Mouse (Mus musculus) intestine, embryonic 15.5 days (tissue): Measurements from ENCODE around the gene Casp2. TPM values are rescaled to one million over a fixed set of nuclear protein-coding genes. Genes with fewer than 3 reads are reported as not detected.

Experiments
- ATAC-seq: fragments of 200-750 bp; cut with Nextera tagmentation; 2 replicates; pipeline ENCODE4 v1.8.0; 2017; ENCODE audit warnings: moderate TSS enrichment, moderate library complexity
- H3K27ac ChIP-seq: fragments of 300-500 bp; sonication (generic); 2 replicates; pipeline ENCODE4 v1.5.1; 2015; ENCODE audit warnings: mild to moderate bottlenecking, inconsistent platforms
- H3K27me3 ChIP-seq: fragments of 300-500 bp; sonication (generic); replicated peaks from 2 replicates; pipeline ENCODE4 v1.6.1; 2015; ENCODE audit warnings: inconsistent platforms
- H3K36me3 ChIP-seq: fragments of 300-500 bp; sonication (generic); 2 replicates; pipeline ENCODE4 v1.6.1; 2015; ENCODE audit warnings: inconsistent platforms
- H3K4me1 ChIP-seq: fragments of 300-500 bp; sonication (generic); replicated peaks from 2 replicates; pipeline ENCODE4 v1.6.1; 2015; ENCODE audit warnings: inconsistent platforms
- H3K4me2 ChIP-seq: fragments of 300-500 bp; sonication (generic); replicated peaks from 2 replicates; pipeline ENCODE4 v1.6.1; 2015; ENCODE audit warnings: mild to moderate bottlenecking, inconsistent platforms
- H3K4me3 ChIP-seq: fragments of 300-500 bp; sonication (generic); replicated peaks from 2 replicates; pipeline ENCODE4 v1.5.1; 2015; ENCODE audit warnings: inconsistent platforms
- H3K9ac ChIP-seq: fragments of 300-500 bp; sonication (generic); 2 replicates; pipeline ENCODE4 v1.6.1; 2015; ENCODE audit warnings: inconsistent platforms
- H3K9me3 ChIP-seq: fragments of 300-500 bp; sonication (generic); 2 replicates; pipeline ENCODE4 v1.6.1; 2016; ENCODE audit warnings: inconsistent platforms
- WGBS: fragments of 180-500 bp; shearing (Covaris S2); methylation state at CpG from one replicate; pipeline ENCODE4 v1.1.7; 2015; 5-methylcytosine and 5-hydroxymethylcytosine counted together
- polyA plus RNA-seq: library from polyadenylated mRNA; unstranded; fragments of >200 nt; fragmentation: Nextera tagmentation; extraction: Ambion mirVana; gene quantifications from 2 replicates; pipeline ENCODE4 v1.2.1, GENCODE M21; 2015

Gene Casp2
- polyA plus RNA-seq, 1 experiment from 2014 or later = 44.9 TPM

- peak; percentile 91 for ATAC-seq
- H3K9ac ChIP-seq = no peak overlapping the region
- H3K4me2 ChIP-seq = no peak overlapping the region
- H3K36me3 ChIP-seq = no peaks in the 10 kb centered on the region; the same call in 1 of the 2 replicates
- H3K27ac ChIP-seq = no peak overlapping the region
- no peaks in the 10 kb centered on the region for H3K9me3 ChIP-seq
- no peaks in the 10 kb centered on the region for H3K4me1 ChIP-seq
- H3K27me3 ChIP-seq = no peaks in the 10 kb centered on the region
- no peak overlapping the region for H3K4me3 ChIP-seq
Observed at GRCm38 (mm10) chr6:42287562-42287961, 22.8 kb downstream of the Casp2 start.

GRCm38 (mm10) chr6:42293327-42293726, 28.5 kb downstream of the Casp2 start:
- H3K4me1 ChIP-seq = no peaks in the 10 kb centered on the region
- 92% methylated on average over 6 of the region's 6 CpGs for WGBS
- no peak overlapping the region for H3K9ac ChIP-seq
- H3K36me3 ChIP-seq = no peaks in the 10 kb centered on the region
- H3K27ac ChIP-seq = no peak overlapping the region
- no peak overlapping the region for H3K4me3 ChIP-seq
- H3K9me3 ChIP-seq = no peaks in the 10 kb centered on the region
- no peaks in the 10 kb centered on the region for H3K27me3 ChIP-seq
- H3K4me2 ChIP-seq = no peak overlapping the region
- ATAC-seq = no peak

- Histone ChIP-seq H3K9ac (no peak overlapping the region), H3K36me3 (no peaks in the 10 kb centered on the region), H3K27ac (no peak overlapping the region), H3K4me2 (no peak overlapping the region), H3K4me3 (no peak overlapping the region), H3K27me3 (no peaks in the 10 kb centered on the region), H3K9me3 (no peaks in the 10 kb centered on the region), H3K4me1 (no peaks in the 10 kb centered on the region)
- ATAC-seq = peak; percentile 90
- 64% methylated on average over 3 of the region's 3 CpGs for WGBS
Observed at GRCm38 (mm10) chr6:42295549-42296094, 30.8 kb downstream of the Casp2 start.

GRCm38 (mm10) chr6:42299362-42299761, 34.6 kb downstream of the Casp2 start:
- H3K36me3 ChIP-seq = no peaks in the 10 kb centered on the region
- no peak for ATAC-seq
- no peaks in the 10 kb centered on the region for H3K27me3 ChIP-seq
- H3K4me2 ChIP-seq = no peak overlapping the region
- WGBS = 92% methylated on average over 5 of the region's 5 CpGs
- H3K27ac ChIP-seq = no peak overlapping the region
- H3K4me1 ChIP-seq = no peaks in the 10 kb centered on the region
- no peak overlapping the region for H3K4me3 ChIP-seq
- no peaks in the 10 kb centered on the region for H3K9me3 ChIP-seq
- H3K9ac ChIP-seq = no peak overlapping the region

- H3K27ac ChIP-seq = no peak overlapping the region
- H3K9ac ChIP-seq = no peak overlapping the region
- no peaks in the 10 kb centered on the region for H3K9me3 ChIP-seq
- H3K4me1 ChIP-seq = no peaks in the 10 kb centered on the region
- peak; percentile 63 for ATAC-seq
- H3K36me3 ChIP-seq = no peaks in the 10 kb centered on the region
- H3K4me3 ChIP-seq = no peak overlapping the region
- H3K4me2 ChIP-seq = no peak overlapping the region
- WGBS = 46% methylated on average over 8 of the region's 8 CpGs
- no peaks in the 10 kb centered on the region for H3K27me3 ChIP-seq
Observed at GRCm38 (mm10) chr6:42309816-42310378, 45.1 kb downstream of the Casp2 start.

GRCm38 (mm10) chr6:42310427-42311053, 45.8 kb downstream of the Casp2 start:
- Histone ChIP-seq H3K9me3 (no peaks in the 10 kb centered on the region), H3K27ac (no peak overlapping the region), H3K27me3 (no peaks in the 10 kb centered on the region), H3K4me1 (no peaks in the 10 kb centered on the region), H3K4me2 (no peak overlapping the region), H3K4me3 (no peak overlapping the region), H3K36me3 (no peaks in the 10 kb centered on the region), H3K9ac (no peak overlapping the region)
- 73% methylated on average over 2 of the region's 2 CpGs for WGBS
- peak; percentile 62; the same call in 1 of the 2 replicates for ATAC-seq

GRCm38 (mm10) chr6:42318293-42318692, 53.5 kb downstream of the Casp2 start:
- ATAC-seq = no peak
- peaks cover under 1% of the 10 kb centered on the region; the same call in 1 of the 2 replicates for H3K4me1 ChIP-seq
- no peak overlapping the region for H3K27ac ChIP-seq
- no peaks in the 10 kb centered on the region for H3K36me3 ChIP-seq
- H3K4me3 ChIP-seq = no peak overlapping the region
- H3K27me3 ChIP-seq = peaks cover 16% of the 10 kb centered on the region
- H3K4me2 ChIP-seq = no peak overlapping the region
- H3K9me3 ChIP-seq = no peaks in the 10 kb centered on the region
- WGBS = 68% methylated on average over 4 of the region's 4 CpGs
- no peak overlapping the region for H3K9ac ChIP-seq

- Histone ChIP-seq H3K27me3 (peaks cover 33% of the 10 kb centered on the region), H3K27ac (no peak overlapping the region), H3K9me3 (no peaks in the 10 kb centered on the region), H3K9ac (no peak overlapping the region), H3K36me3 (no peaks in the 10 kb centered on the region), H3K4me2 (peak overlapping the region; percentile 97), H3K4me3 (peak overlapping the region; percentile 59), H3K4me1 (peaks cover 17% of the 10 kb centered on the region)
- ATAC-seq = peak; percentile 55
- 1% methylated on average over 26 of the region's 28 CpGs for WGBS
Observed at GRCm38 (mm10) chr6:42323371-42324066, 58.7 kb downstream of the Casp2 start.

- Histone ChIP-seq H3K4me1 (peaks cover 17% of the 10 kb centered on the region), H3K27me3 (peaks cover 33% of the 10 kb centered on the region), H3K36me3 (no peaks in the 10 kb centered on the region), H3K4me3 (peak overlapping the region; percentile 59), H3K9me3 (no peaks in the 10 kb centered on the region), H3K27ac (no peak overlapping the region), H3K9ac (peak overlapping the region; percentile 47), H3K4me2 (peak overlapping the region; percentile 97)
- ATAC-seq = peak; percentile 69
- under 1% methylated on average over 29 of the region's 32 CpGs for WGBS
Observed at GRCm38 (mm10) chr6:42324067-42324481, 59.3 kb downstream of the Casp2 start.

GRCm38 (mm10) chr6:42324482-42325267, 59.9 kb downstream of the Casp2 start, which contains the start of gene Fam131b:
TSS of gene Fam131b (minus strand) at chr6:42324643.
- no peak within 1 kb of the TSS for H3K27ac ChIP-seq
- peak within 1 kb of the TSS; percentile 97 for H3K4me2 ChIP-seq
- peaks cover 33% of the 10 kb centered on the region for H3K27me3 ChIP-seq
- peak within 1 kb of the TSS; percentile 47 for H3K9ac ChIP-seq
- peak within 1 kb of the TSS; percentile 59 for H3K4me3 ChIP-seq
- peak; percentile 76 for ATAC-seq
- H3K9me3 ChIP-seq = no peaks in the 10 kb centered on the region
- H3K36me3 ChIP-seq = no peaks in the 10 kb centered on the region
- peaks cover 17% of the 10 kb centered on the region for H3K4me1 ChIP-seq
- under 1% methylated on average over 43 of the region's 68 CpGs for WGBS

- ATAC-seq = 0 out of 2 replicates have a peak, but pooled peaks have one; percentile 26
- no peak overlapping the region for H3K27ac ChIP-seq
- H3K9ac ChIP-seq = no peak overlapping the region
- H3K4me3 ChIP-seq = peak overlapping the region; percentile 59
- WGBS = 2% methylated on average over 7 of the region's 7 CpGs
- H3K4me1 ChIP-seq = peaks cover 17% of the 10 kb centered on the region
- H3K4me2 ChIP-seq = peak overlapping the region; percentile 97
- H3K36me3 ChIP-seq = no peaks in the 10 kb centered on the region
- H3K27me3 ChIP-seq = peaks cover 33% of the 10 kb centered on the region
- H3K9me3 ChIP-seq = no peaks in the 10 kb centered on the region
Observed at GRCm38 (mm10) chr6:42325268-42325609, 60.5 kb downstream of the Casp2 start.

- 85% methylated on average over 3 of the region's 3 CpGs for whole genome bisulfite sequencing
- Histone ChIP-seq H3K4me2 (no peak overlapping the region), H3K9ac (no peak overlapping the region), H3K9me3 (no peaks in the 10 kb centered on the region), H3K4me1 (peaks cover 17% of the 10 kb centered on the region), H3K27ac (no peak overlapping the region), H3K27me3 (peaks cover 27% of the 10 kb centered on the region), H3K4me3 (no peak overlapping the region), H3K36me3 (no peaks in the 10 kb centered on the region)
- ATAC-seq = no peak
Observed at GRCm38 (mm10) chr6:42326509-42326908, 61.7 kb downstream of the Casp2 start.
